Mouse (Mus musculus) liver, embryonic 11.5 days (tissue): ENCODE measurements around the gene Fnbp1. TPM values are rescaled to one million over a fixed set of nuclear protein-coding genes. Genes with fewer than 3 reads are reported as not detected.

Experiments used
- ATAC-seq: fragments of 200-750 bp; cut with Nextera tagmentation; replicated peaks from 2 replicates; pipeline ENCODE4 v1.8.0; 2017; ENCODE audit warnings: moderate number of reproducible peaks, mild to moderate bottlenecking, moderate TSS enrichment, moderate library complexity; ENCODE audit not compliant: low FRiP score
- DNase-seq: peaks from one replicate; pipeline ENCODE4 v3.0.0-alpha.2; 2017; ENCODE audit warnings: low spot score
- H3K27ac ChIP-seq: fragments of 300-500 bp; sonication (generic); 2 replicates; pipeline ENCODE4 v1.5.1; 2014; ENCODE audit warnings: mild to moderate bottlenecking, low read depth, low read length, control low read depth
- H3K27me3 ChIP-seq: fragments of 300-500 bp; sonication (generic); replicated peaks from 2 replicates; pipeline ENCODE4 v1.6.1; 2014; ENCODE audit warnings: low read length, mixed read lengths; ENCODE audit not compliant: control insufficient read depth, insufficient read depth
- H3K36me3 ChIP-seq: fragments of 300-500 bp; sonication (generic); 2 replicates; pipeline ENCODE4 v1.6.1; 2014; ENCODE audit warnings: mild to moderate bottlenecking, low read length, moderate library complexity, mixed read lengths; ENCODE audit not compliant: control insufficient read depth, insufficient read depth
- H3K4me1 ChIP-seq: fragments of 300-500 bp; sonication (generic); replicated peaks from 2 replicates; pipeline ENCODE4 v1.6.1; 2014; ENCODE audit warnings: low read length, mixed read lengths; ENCODE audit not compliant: control insufficient read depth, insufficient read depth
- H3K4me2 ChIP-seq: fragments of 300-500 bp; sonication (generic); 2 replicates; pipeline ENCODE4 v1.6.1; 2014; ENCODE audit warnings: mild to moderate bottlenecking, control low read depth, moderate library complexity
- H3K4me3 ChIP-seq: fragments of 300-500 bp; sonication (generic); 2 replicates; pipeline ENCODE4 v1.5.1; 2014; ENCODE audit warnings: low read depth, low read length, control low read depth
- H3K9ac ChIP-seq: fragments of 300-500 bp; sonication (generic); 2 replicates; pipeline ENCODE4 v1.6.1; 2014; ENCODE audit warnings: low read depth, low read length, control low read depth
- H3K9me3 ChIP-seq: fragments of 300-500 bp; sonication (generic); 2 replicates; pipeline ENCODE4 v1.6.1; 2016; ENCODE audit warnings: low read length, inconsistent platforms, mixed read lengths; ENCODE audit not compliant: control insufficient read depth
- WGBS: fragments of 180-500 bp; shearing (Covaris S2); extraction: QIAGEN DNeasy Blood & Tissue Kit; methylation state at CpG from one replicate; pipeline ENCODE4 v1.1.7; 2014; 5-methylcytosine and 5-hydroxymethylcytosine counted together
- polyA plus RNA-seq: library from polyadenylated mRNA; unstranded; fragments of >200 nt; fragmentation: Nextera tagmentation; extraction: Ambion mirVana; gene quantifications from 2 replicates; pipeline ENCODE4 v1.2.1, GENCODE M21; 2014

The Fnbp1 gene
- polyA plus RNA-seq, 1 experiment from 2014 or later, result 20.6 TPM

GRCm38 (mm10) chr2:31115943-31116731, 25.7 kb downstream of the Fnbp1 start:
- no peak for DNase-seq
- Histone ChIP-seq H3K27ac (peak overlapping the region; percentile 85), H3K9me3 (no peaks in the 10 kb centered on the region), H3K9ac (peak overlapping the region; percentile 34; the same call in 1 of the 2 replicates), H3K4me2 (peak overlapping the region; percentile 49), H3K27me3 (no peaks in the 10 kb centered on the region), H3K4me1 (peaks cover 31% of the 10 kb centered on the region), H3K4me3 (no peak overlapping the region), H3K36me3 (no peaks in the 10 kb centered on the region)
- 0 out of 2 replicates have a peak, but pooled peaks have one; percentile 18 for ATAC-seq
- WGBS, result 39% methylated on average over 10 of the region's 10 CpGs

DNA sequence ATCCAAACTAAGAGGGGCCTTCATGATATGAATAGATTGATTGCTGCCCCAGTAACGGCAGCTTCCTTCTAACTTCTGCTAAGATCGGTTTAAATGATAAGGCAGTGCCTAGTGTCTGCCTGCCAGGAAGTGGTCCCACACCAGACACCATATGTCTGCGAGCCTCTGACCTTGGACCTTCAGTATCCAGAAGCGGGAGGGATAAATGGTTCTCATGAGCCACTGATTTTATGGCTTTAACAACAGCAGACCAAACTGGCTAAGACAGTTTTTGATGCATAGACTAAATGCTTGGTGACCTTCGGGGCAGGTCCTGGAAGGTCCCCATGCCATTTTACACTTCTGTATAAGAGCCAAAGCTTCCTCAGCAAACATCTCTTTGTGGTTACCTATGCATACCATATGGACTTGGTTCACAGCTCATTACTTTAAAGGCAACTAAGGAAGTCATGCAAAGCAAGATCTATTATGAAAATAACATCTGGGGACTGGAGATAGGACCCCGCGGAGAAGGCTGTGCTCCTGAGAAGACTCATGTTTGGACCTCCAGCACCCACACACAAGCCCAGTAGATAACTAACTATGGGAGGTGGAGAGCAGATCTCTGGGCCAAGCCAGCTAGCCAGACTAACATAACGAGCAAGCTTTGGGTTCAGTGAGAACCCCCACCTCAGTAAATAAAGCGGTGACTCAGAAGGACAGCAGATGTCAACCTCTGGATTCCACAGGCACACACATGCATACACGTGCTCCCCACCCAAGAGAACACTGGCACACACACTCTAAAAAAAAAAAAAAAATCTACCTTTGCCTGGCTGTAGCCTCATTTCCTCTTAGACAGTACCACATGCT, 26.5 kb downstream of the Fnbp1 start:
- H3K4me3 ChIP-seq, result 0 out of 2 replicates have a peak overlapping the region, but pooled peaks have one; percentile 8
- peak overlapping the region; percentile 49 for H3K4me2 ChIP-seq
- peaks cover 37% of the 10 kb centered on the region for H3K4me1 ChIP-seq
- ATAC-seq (peak; percentile 85), DNase-seq (peak; percentile 45)
- no peaks in the 10 kb centered on the region for H3K36me3 ChIP-seq
- 20% methylated on average over 10 of the region's 10 CpGs for WGBS
- H3K9me3 ChIP-seq, result no peaks in the 10 kb centered on the region
- H3K27ac ChIP-seq, result peak overlapping the region; percentile 85
- H3K9ac ChIP-seq, result peak overlapping the region; percentile 34; the same call in 1 of the 2 replicates
- H3K27me3 ChIP-seq, result no peaks in the 10 kb centered on the region

GRCm38 (mm10) chr2:31114205-31114604, 27.6 kb downstream of the Fnbp1 start:
- H3K4me3 ChIP-seq, result no peak overlapping the region

DNA sequence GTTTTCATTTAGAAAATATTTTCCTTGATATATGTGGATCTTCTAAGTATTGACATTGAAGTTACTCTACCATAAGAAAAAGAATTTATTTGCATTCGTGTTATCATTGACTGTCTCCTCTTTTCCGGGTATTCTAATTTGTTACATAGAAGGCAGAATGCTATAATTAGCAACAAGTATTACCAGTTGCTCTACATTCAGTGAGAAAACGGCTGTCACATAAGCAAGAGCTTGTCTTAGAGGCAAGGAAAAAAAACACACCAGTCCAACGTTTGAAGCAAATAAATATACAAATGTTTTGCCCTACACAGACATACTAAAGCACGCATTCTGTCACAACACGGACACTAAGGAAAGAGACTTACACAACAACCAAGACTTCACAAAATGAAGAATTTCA, 30.1 kb downstream of the Fnbp1 start:
- peaks cover 59% of the 10 kb centered on the region for H3K4me1 ChIP-seq
- no peak overlapping the region for H3K4me2 ChIP-seq
- no peaks in the 10 kb centered on the region for H3K27me3 ChIP-seq
- ATAC-seq, result no peak
- WGBS, result 78% methylated on average over 6 of the region's 6 CpGs
- H3K9ac ChIP-seq, result no peak overlapping the region
- no peak for DNase-seq
- H3K36me3 ChIP-seq, result no peaks in the 10 kb centered on the region
- no peak overlapping the region for H3K4me3 ChIP-seq
- H3K9me3 ChIP-seq, result no peaks in the 10 kb centered on the region
- H3K27ac ChIP-seq, result no peak overlapping the region

More at GRCm38 (mm10) chr2:31114205-31114604, 27.6 kb downstream of the Fnbp1 start:
- DNase-seq (no peak), ATAC-seq (no peak)
- no peaks in the 10 kb centered on the region for H3K36me3 ChIP-seq
- H3K4me2 ChIP-seq, result no peak overlapping the region
- H3K27me3 ChIP-seq, result no peaks in the 10 kb centered on the region
- no peak overlapping the region for H3K9ac ChIP-seq
- peaks cover 44% of the 10 kb centered on the region for H3K4me1 ChIP-seq
- 68% methylated on average over 2 of the region's 2 CpGs for WGBS
- peak overlapping the region; percentile 85 for H3K27ac ChIP-seq
- no peaks in the 10 kb centered on the region for H3K9me3 ChIP-seq

GRCm38 (mm10) chr2:31109960-31110548, 31.8 kb downstream of the Fnbp1 start:
- no peak for DNase-seq
- H3K4me1 ChIP-seq, result peaks cover 43% of the 10 kb centered on the region
- H3K9ac ChIP-seq, result no peak overlapping the region
- 46% methylated on average over 12 of the region's 12 CpGs for WGBS
- no peaks in the 10 kb centered on the region for H3K9me3 ChIP-seq
- ATAC-seq, result peak; percentile 47; the same call in 1 of the 2 replicates
- H3K4me2 ChIP-seq, result peak overlapping the region; percentile 38; the same call in 1 of the 2 replicates
- H3K4me3 ChIP-seq, result no peak overlapping the region
- peak overlapping the region; percentile 5; the same call in 1 of the 2 replicates for H3K27ac ChIP-seq
- H3K27me3 ChIP-seq, result no peaks in the 10 kb centered on the region
- H3K36me3 ChIP-seq, result no peaks in the 10 kb centered on the region

DNA sequence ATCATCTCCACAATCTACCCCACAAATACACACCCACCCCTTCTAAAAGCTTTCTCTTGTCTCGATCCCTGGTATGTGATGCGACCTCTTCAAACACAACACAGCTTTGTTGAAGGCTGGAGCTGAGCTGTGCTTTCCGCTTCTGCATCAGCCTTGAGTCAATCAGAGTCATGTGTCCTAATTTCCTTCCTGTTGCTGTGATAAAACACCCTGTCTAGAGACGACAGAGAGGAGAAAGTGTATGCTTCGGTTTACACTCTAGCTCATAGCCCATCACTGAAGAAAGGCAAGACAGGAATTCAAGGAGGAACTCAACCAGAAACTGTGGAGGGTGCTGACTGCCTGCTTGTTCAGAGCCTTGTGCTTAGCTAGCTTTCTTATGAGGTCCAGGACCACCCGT, 33.6 kb downstream of the Fnbp1 start:
- H3K27ac ChIP-seq, result no peak overlapping the region
- H3K4me1 ChIP-seq, result peaks cover 41% of the 10 kb centered on the region
- 0 out of 2 replicates have a peak overlapping the region, but pooled peaks have one; percentile 1 for H3K4me2 ChIP-seq
- 49% methylated on average over 6 of the region's 6 CpGs for WGBS
- H3K9ac ChIP-seq, result no peak overlapping the region
- no peaks in the 10 kb centered on the region for H3K27me3 ChIP-seq
- DNase-seq (no peak), ATAC-seq (no peak)
- H3K36me3 ChIP-seq, result no peaks in the 10 kb centered on the region
- H3K4me3 ChIP-seq, result no peak overlapping the region
- H3K9me3 ChIP-seq, result no peaks in the 10 kb centered on the region

GRCm38 (mm10) chr2:31106621-31107320, 35.0 kb downstream of the Fnbp1 start:
- Histone ChIP-seq H3K27me3 (no peaks in the 10 kb centered on the region), H3K36me3 (no peaks in the 10 kb centered on the region), H3K4me1 (peaks cover 41% of the 10 kb centered on the region), H3K27ac (no peak overlapping the region), H3K4me3 (no peak overlapping the region), H3K9me3 (no peaks in the 10 kb centered on the region), H3K4me2 (no peak overlapping the region), H3K9ac (no peak overlapping the region)
- DNase-seq, result no peak
- no peak for ATAC-seq
- 44% methylated on average over 11 of the region's 11 CpGs for WGBS

DNA sequence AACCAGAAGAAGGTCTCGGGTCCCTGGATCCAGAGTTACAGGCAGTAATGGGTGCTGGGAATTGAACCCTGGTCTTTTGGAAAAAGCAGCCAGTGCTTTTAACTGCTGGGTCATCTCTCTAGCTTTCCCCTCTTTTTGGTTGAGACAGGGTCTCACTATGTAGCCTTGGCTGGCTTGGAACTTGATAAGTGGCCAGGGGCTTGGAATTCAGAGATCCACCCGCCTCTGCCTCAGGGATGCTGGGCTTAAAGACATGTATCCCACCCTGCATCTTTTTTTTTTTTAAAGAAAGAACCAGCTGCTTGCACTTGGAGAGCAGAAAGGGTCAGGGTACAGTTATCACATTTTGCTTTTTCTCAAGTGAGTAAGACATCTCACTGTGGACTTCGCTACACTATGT, 35.8 kb downstream of the Fnbp1 start:
- Histone ChIP-seq H3K27me3 (no peaks in the 10 kb centered on the region), H3K4me3 (no peak overlapping the region), H3K4me2 (no peak overlapping the region), H3K36me3 (no peaks in the 10 kb centered on the region), H3K27ac (no peak overlapping the region), H3K9me3 (no peaks in the 10 kb centered on the region), H3K4me1 (peaks cover 45% of the 10 kb centered on the region), H3K9ac (no peak overlapping the region)
- no peak for ATAC-seq
- DNase-seq, result no peak
- 88% methylated on average over 3 of the region's 3 CpGs for WGBS
